Mouse (Mus musculus) ES-E14 (cell line): ENCODE results near the gene Ptgis. TPM values are rescaled to one million over a fixed set of nuclear protein-coding genes. Genes with fewer than 3 reads are reported as not detected.

Experiments used
- DNase-seq: peaks from one replicate; pipeline ENCODE4 v3.0.0-alpha.2; 2013; ENCODE audit warnings: low read depth, low spot score
- H3K27ac ChIP-seq: 2 replicates; pipeline ENCODE4 v1.5.1; 2012; ENCODE audit warnings: low read depth, mild to moderate bottlenecking, low read length, moderate library complexity, mixed read lengths; ENCODE audit not compliant: poor library complexity, insufficient read depth, severe bottlenecking
- H3K36me3 ChIP-seq: 2 replicates; pipeline ENCODE4 v1.6.1; 2012; ENCODE audit warnings: mild to moderate bottlenecking, low read length, moderate library complexity, mixed read lengths; ENCODE audit not compliant: control insufficient read depth, poor library complexity, insufficient read depth, severe bottlenecking
- H3K4me1 ChIP-seq, 2 experiments: fragments of 150-350 bp in 1 of 2; sonication (generic) in 1 of 2; 2 replicates each; pipeline ENCODE4 v1.6.1; 2012; ENCODE audit warnings: low read length in 2 of 2, mild to moderate bottlenecking in 1 of 2, mixed read lengths in 1 of 2; ENCODE audit not compliant: control insufficient read depth in 2 of 2, insufficient read depth in 2 of 2, poor library complexity in 1 of 2
- H3K4me3 ChIP-seq, 2 experiments: fragments of 150-350 bp in 1 of 2; sonication (generic) in 1 of 2; 2 replicates each; pipeline ENCODE4 v1.5.1; 2012; ENCODE audit warnings: low read length in 2 of 2, low read depth in 1 of 2, mild to moderate bottlenecking in 1 of 2, mixed read lengths in 1 of 2; ENCODE audit not compliant: insufficient read depth in 1 of 2, poor library complexity in 1 of 2, severe bottlenecking in 1 of 2
- H3K9ac ChIP-seq: 2 replicates; pipeline ENCODE4 v1.6.1; 2012; ENCODE audit warnings: low read depth, mild to moderate bottlenecking, low read length, mixed read lengths; ENCODE audit not compliant: poor library complexity, insufficient read depth, severe bottlenecking
- H3K9me3 ChIP-seq: fragments of 150-350 bp; sonication (generic); 2 replicates; pipeline ENCODE4 v1.6.1; 2012; ENCODE audit warnings: low read depth, mild to moderate bottlenecking, low read length; ENCODE audit not compliant: control insufficient read depth, insufficient read depth
- CHD2 ChIP-seq: IDR thresholded peaks from 2 replicates; pipeline ENCODE4 v1.6.1; 2014; ENCODE audit warnings: mild to moderate bottlenecking, low read depth, low read length, inconsistent platforms
- HCFC1 ChIP-seq: IDR thresholded peaks from 2 replicates; pipeline ENCODE4 v1.6.1; 2012; ENCODE audit warnings: low read length, inconsistent platforms, borderline replicate concordance; ENCODE audit not compliant: insufficient read depth
- MAFK ChIP-seq: IDR thresholded peaks from 2 replicates; pipeline ENCODE4 v1.6.1; 2014; ENCODE audit warnings: mild to moderate bottlenecking, low read depth, low read length, inconsistent platforms; ENCODE audit not compliant: insufficient read depth
- ZC3H11A ChIP-seq: IDR thresholded peaks from 2 replicates; pipeline ENCODE4 v1.6.1; 2012; ENCODE audit warnings: low read depth, mild to moderate bottlenecking, inconsistent platforms, low read length, borderline replicate concordance
- ZNF384 ChIP-seq: IDR thresholded peaks from 2 replicates; pipeline ENCODE4 v1.6.1; 2012; ENCODE audit warnings: low read depth, low read length, inconsistent platforms
- in situ Hi-C, 2 experiments: fragments of 600-800 bp; cut with MboI; formaldehyde crosslinking; loops; one replicate each; pipeline ENCODE4 v1.15.1; 2025; ENCODE audit warnings: low sequenced_read_pairs in 2 of 2, inconsistent platforms in 1 of 2; ENCODE audit not compliant: unreplicated experiment in 2 of 2
- total RNA-seq: library from RNA; depleted of rRNA; stranded (reverse); fragments of 300-350 nt; gene quantifications from 2 replicates; pipeline ENCODE4 v1.2.3, GENCODE M21; 2012

Gene Ptgis
- total RNA-seq, 1 experiment, result 16.1 TPM

- H3K36me3 ChIP-seq, result no peaks in the 10 kb centered on the region
- in situ Hi-C loops, result no loop called here
- H3K4me1 ChIP-seq, result peaks cover 0 to 5% of the 10 kb centered on the region in 2 experiments; a peak in 1 of 4 replicates
- H3K9me3 ChIP-seq, result no peaks in the 10 kb centered on the region
- peak within 1 kb of the TSS; percentile 31 for H3K9ac ChIP-seq
- peak within 1 kb of the TSS; percentile 62 to 70 for H3K4me3 ChIP-seq
- no peak for DNase-seq
- no peak within 1 kb of the TSS for H3K27ac ChIP-seq
- TF ChIP-seq MAFK (no peak), ZC3H11A (no peak), ZNF384 (no peak), CHD2 (no peak), HCFC1 (no peak)
These were observed 50.4 kb downstream of the Ptgis start, which contains the start of gene Kcnb1 for GRCm38 (mm10) chr2:167190076-167190399. TSS of gene Kcnb1 (minus strand) at chr2:167190155.

GRCm38 (mm10) chr2:167189291-167190075 is 50.9 kb downstream of the Ptgis start:
- no peaks in the 10 kb centered on the region for H3K9me3 ChIP-seq
- peaks cover 0 to 5% of the 10 kb centered on the region in 2 experiments; a peak in 1 of 4 replicates for H3K4me1 ChIP-seq
- no peak overlapping the region for H3K27ac ChIP-seq
- no peaks in the 10 kb centered on the region for H3K36me3 ChIP-seq
- in situ Hi-C loops, result no loop called here
- peak overlapping the region; percentile 62 to 70 for H3K4me3 ChIP-seq
- no peak for TF ChIP-seq MAFK
- TF ChIP-seq HCFC1, result no peak
- TF ChIP-seq ZNF384, result no peak
- no peak for TF ChIP-seq CHD2
- TF ChIP-seq ZC3H11A, result no peak
- H3K9ac ChIP-seq, result peak overlapping the region; percentile 31
- DNase-seq, result no peak

GRCm38 (mm10) chr2:167188315-167189207 is 51.8 kb downstream of the Ptgis start:
- H3K9ac ChIP-seq, result no peak overlapping the region
- H3K4me3 ChIP-seq, result peak overlapping the region; percentile 62 to 70
- peaks cover 0 to 5% of the 10 kb centered on the region in 2 experiments; a peak in 1 of 4 replicates for H3K4me1 ChIP-seq
- in situ Hi-C loops, result no loop called here
- H3K36me3 ChIP-seq, result no peaks in the 10 kb centered on the region
- DNase-seq, result peak; percentile 66
- TF ChIP-seq HCFC1 (peak; percentile 62; the same call in 1 of the 2 replicates), MAFK (no peak)
- no peak overlapping the region for H3K27ac ChIP-seq
- H3K9me3 ChIP-seq, result no peaks in the 10 kb centered on the region

- no peak for DNase-seq
- in situ Hi-C loops, result no loop called here
- no peak overlapping the region for H3K4me3 ChIP-seq
- no peaks in the 10 kb centered on the region for H3K9me3 ChIP-seq
- TF ChIP-seq HCFC1, result no peak
- no peak for TF ChIP-seq ZNF384
- TF ChIP-seq ZC3H11A, result no peak
- no peak for TF ChIP-seq CHD2
- no peak for TF ChIP-seq MAFK
- no peak overlapping the region for H3K9ac ChIP-seq
- no peak overlapping the region for H3K27ac ChIP-seq
- H3K4me1 ChIP-seq, result peaks cover 0 to 5% of the 10 kb centered on the region in 2 experiments; a peak in 1 of 4 replicates
- H3K36me3 ChIP-seq, result no peaks in the 10 kb centered on the region
These were observed 53.3 kb downstream of the Ptgis start for GRCm38 (mm10) chr2:167187119-167187518.
